Mouse (Mus musculus): ENCODE measurements at regions not wholly inside any gene's neighbourhood (a gene's known extent, or its start where the extent isn't known, plus 50 kb on each side); places are given as distances from the start of the nearest gene placed in this dataset.
"Not testable (repeated sequence)": the region's sequence is repeated elsewhere in the genome, so short reads cannot be mapped to it uniquely, and the experiment has no call there.

DNA sequence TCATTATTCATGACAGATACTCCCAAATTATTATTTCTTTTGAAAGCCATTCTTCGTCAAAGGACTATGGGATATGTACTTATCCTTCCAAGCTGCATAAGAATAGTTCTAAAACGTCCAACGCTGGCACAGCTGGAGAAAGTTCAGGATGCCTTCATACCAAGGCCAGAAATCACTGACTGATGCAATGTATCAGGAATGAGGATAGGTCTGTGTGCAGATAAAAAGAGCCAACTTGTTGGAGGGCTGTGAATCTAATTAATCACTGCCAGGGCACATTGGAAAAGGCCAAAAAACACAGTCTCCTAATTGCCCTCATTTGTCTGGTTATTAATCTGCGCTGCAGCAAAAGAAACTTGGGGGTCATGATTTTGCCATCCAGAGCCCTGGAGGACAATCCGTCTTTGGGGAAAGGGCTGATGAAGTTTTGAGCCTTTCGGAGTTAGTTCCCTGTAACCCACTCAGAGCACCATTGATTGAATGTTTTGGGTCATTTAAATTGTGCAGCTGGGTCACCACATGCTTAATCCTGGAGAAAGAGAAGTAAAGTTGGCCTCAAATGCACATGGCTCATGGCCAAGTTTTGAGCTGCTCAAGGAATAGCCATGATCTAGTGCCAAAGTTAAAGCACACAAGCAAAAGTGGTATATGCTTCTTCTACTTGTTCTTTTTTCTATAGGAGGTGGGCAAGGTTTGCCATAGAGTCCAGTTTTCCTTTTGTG lies 248.0 kb upstream of the Sfrp2 start:
- Histone ChIP-seq H3K9me3 (no peaks in the 10 kb centered on the region), H3K4me3 (no peak overlapping the region), H3K4me1 (replicated peaks) (no peaks in the 10 kb centered on the region), H3K36me3 (no peaks in the 10 kb centered on the region), H3K27ac (no peak overlapping the region), H3K27me3 (ENCODE audit: insufficient read depth, poor library complexity, severe bottlenecking) (no peaks in the 10 kb centered on the region)
- WGBS: 85% methylated on average over 6 of the region's 6 CpGs
- no peak for DNase-seq (ENCODE audit: low spot score)

DNA sequence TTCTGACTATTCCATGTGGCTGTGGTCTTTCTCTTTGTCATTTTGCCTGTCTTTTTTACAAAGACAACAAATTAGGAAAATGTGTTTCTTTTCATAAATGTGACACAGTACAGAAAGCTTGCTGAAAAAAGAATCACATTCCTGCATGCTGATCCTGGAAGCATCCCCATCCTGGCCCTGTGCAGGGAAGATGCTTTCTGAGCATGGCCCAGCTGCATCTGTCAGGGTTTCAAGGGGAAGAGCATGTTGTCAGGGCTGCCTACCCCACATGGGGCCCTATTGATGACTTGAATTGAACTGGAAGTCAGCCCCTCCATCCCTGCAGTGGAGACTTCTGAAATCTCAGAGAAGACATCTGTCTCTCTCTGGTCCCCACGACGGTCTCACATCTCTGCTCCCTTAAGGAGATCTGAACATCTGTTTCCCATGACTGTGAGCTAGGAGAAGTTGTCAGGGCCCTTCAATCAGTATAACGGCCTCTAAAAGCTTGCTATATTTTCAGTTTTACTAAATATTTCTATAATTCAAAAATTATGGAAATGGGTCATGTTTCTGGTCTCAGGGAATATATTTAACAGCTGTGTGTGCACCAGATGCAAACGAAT lies 235.8 kb upstream of the Sfrp2 start:
- H3K36me3 ChIP-seq: no peaks in the 10 kb centered on the region
- no peak overlapping the region for H3K4me3 ChIP-seq
- H3K27me3 ChIP-seq (ENCODE audit: insufficient read depth, poor library complexity, severe bottlenecking): no peaks in the 10 kb centered on the region
- 78% methylated on average over 4 of the region's 4 CpGs for WGBS
- H3K27ac ChIP-seq: no peak overlapping the region
- H3K9me3 ChIP-seq: no peaks in the 10 kb centered on the region
- H3K4me1 ChIP-seq (replicated peaks): no peaks in the 10 kb centered on the region
- DNase-seq (ENCODE audit: low spot score): no peak

DNA sequence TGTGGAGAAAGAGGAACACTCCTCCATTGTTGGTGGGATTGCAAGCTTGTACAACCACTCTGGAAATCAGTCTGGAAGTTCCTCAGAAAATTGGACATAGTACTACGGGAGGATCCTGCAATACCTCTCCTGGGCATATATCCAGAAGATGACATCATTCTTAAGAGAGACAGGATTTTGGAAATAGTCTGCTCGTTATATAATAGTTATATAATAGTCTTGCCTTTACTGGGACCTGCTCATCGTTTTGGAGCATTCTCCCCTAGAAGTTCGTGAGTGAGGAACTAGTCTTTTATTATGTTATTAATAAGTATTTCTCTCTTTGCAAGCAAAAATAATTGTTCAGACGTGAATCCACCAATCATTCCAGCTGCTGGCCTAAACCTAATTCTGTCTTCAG lies 229.5 kb upstream of the Sfrp2 start:
- not testable (repeated sequence) for H3K27ac ChIP-seq; DNase-seq (ENCODE audit: low spot score)
- WGBS: 87% methylated on average over 5 of the region's 5 CpGs

DNA sequence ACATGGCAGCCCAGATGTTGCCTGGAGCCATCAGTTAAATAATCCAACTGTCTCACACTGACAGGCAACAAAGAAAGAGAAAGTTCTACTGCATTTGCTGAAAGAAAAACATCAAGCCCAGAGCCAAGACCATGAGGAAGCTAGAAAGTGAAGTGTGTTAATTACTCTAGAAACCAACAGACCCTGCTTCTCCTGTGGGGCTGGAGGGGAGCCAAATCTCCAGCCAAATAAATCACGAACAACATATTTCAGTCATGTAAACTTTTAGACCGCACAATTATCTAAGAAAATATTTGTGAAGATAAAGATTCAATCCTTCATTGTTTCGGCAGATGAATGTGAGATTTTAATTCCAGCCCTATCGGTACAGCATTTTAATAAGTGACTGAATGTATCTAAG lies 228.9 kb upstream of the Sfrp2 start:
- WGBS: 86% methylated on average over 4 of the region's 4 CpGs
- Histone ChIP-seq H3K36me3 (no peaks in the 10 kb centered on the region), H3K9me3 (no peaks in the 10 kb centered on the region), H3K27me3 (ENCODE audit: insufficient read depth, poor library complexity, severe bottlenecking) (no peaks in the 10 kb centered on the region), H3K4me3 (no peak overlapping the region), H3K4me1 (replicated peaks) (no peaks in the 10 kb centered on the region), H3K27ac (no peak overlapping the region)
- no peak for DNase-seq (ENCODE audit: low spot score)

More for the DNA sequence above, 229.5 kb upstream of the Sfrp2 start:
- not testable (repeated sequence) for H3K36me3 ChIP-seq; H3K27me3 ChIP-seq (ENCODE audit: insufficient read depth, poor library complexity, severe bottlenecking); H3K4me1 ChIP-seq (replicated peaks); H3K4me3 ChIP-seq; H3K9me3 ChIP-seq

DNA sequence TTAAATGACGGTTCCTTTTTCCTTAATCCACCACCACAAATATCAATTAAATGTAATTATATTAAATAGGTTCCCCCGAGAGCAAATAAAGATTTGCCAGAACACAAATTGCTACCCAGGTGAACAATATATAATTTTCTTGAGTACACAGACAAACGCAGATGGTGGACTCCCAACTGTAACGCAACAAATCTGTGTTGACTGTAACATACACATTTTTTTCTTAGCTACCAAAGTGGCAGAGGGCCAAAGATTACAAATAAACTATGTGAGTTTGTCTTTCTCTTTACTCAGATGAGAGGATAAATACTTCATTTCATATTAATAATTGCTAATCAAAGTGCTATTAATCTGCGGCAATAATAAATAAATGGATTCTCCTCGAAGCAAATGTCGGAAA lies 228.4 kb upstream of the Sfrp2 start:
- H3K27me3 ChIP-seq (ENCODE audit: insufficient read depth, poor library complexity, severe bottlenecking): no peaks in the 10 kb centered on the region
- no peaks in the 10 kb centered on the region for H3K4me1 ChIP-seq (replicated peaks)
- no peak overlapping the region for H3K4me3 ChIP-seq
- 92% methylated on average over 7 of the region's 7 CpGs for WGBS
- H3K9me3 ChIP-seq: no peaks in the 10 kb centered on the region
- no peak for DNase-seq (ENCODE audit: low spot score)
- no peaks in the 10 kb centered on the region for H3K36me3 ChIP-seq
- H3K27ac ChIP-seq: no peak overlapping the region

DNA sequence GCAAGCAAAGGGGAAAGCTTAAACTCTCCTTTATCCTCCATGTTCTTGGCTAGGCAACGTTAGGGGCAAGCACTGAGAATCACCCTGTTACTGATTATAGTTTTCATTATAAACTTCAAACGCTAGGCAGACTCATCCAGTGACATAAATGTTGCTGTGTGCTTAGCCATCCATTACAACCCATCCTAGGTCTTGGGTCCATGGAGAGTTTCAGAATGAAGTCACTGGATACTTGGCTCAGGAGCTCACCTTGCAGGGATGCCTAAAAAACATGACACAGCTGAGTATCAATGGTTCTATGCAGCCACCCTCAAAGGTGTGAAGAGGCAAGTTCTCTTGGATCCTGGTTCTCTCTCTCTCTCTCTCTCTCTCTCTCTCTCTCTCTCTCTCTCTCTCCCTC lies 227.2 kb upstream of the Sfrp2 start:
- H3K9me3 ChIP-seq: no peaks in the 10 kb centered on the region
- WGBS: 83% methylated on average over 2 of the region's 2 CpGs
- no peaks in the 10 kb centered on the region for H3K4me1 ChIP-seq (replicated peaks)
- H3K4me3 ChIP-seq: no peak overlapping the region
- no peaks in the 10 kb centered on the region for H3K36me3 ChIP-seq
- no peaks in the 10 kb centered on the region for H3K27me3 ChIP-seq (ENCODE audit: insufficient read depth, poor library complexity, severe bottlenecking)
- H3K27ac ChIP-seq: no peak overlapping the region
- DNase-seq (ENCODE audit: low spot score): no peak

DNA sequence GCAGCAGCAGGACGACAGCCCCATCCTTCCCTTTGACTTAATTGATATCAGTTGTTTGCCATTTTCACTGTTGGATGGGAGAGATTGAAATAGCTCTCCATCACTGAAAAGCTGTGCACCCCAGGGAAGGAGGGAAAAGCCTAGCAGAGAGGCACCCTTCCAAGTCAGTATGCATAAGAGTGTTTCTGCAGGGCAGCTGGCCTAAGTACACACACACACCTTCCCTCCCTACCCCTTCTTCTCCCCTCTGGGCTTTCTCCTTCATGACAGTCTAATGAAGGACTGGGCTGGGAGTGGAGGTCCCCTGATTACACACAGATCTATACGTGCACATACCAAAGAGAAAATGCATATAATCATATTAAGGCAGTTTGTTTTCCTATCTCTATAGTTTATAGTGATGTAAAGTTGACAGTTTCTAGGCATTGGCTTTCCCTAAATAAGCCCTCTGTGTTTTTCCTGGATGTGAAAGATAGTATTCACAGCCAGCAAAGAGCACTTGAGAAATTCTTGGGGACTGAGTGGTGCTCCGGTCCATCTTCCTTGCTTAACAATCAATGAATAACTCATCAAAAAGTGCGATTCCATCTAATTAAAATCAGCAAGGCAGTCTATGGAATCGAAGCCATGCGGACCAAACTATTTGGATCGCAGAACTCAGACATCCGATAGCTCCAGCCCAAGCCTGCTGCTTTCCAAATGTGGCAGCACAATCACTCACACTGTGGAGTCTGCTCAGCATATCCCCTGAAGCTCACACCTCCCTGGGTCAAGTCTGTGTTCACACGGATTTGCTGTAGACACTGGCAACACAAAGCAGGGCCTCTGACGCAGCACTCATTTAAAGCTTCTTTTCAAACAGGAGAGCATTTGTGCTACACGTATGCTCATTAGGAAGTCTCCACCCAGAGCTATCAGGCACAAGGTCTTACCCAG lies 224.9 kb upstream of the Sfrp2 start:
- Histone ChIP-seq H3K27ac (no peak overlapping the region), H3K27me3 (ENCODE audit: insufficient read depth, poor library complexity, severe bottlenecking) (no peaks in the 10 kb centered on the region), H3K4me1 (replicated peaks) (no peaks in the 10 kb centered on the region), H3K36me3 (no peaks in the 10 kb centered on the region), H3K4me3 (no peak overlapping the region), H3K9me3 (no peaks in the 10 kb centered on the region)
- no peak for DNase-seq (ENCODE audit: low spot score)
- WGBS: 82% methylated on average over 11 of the region's 11 CpGs

DNA sequence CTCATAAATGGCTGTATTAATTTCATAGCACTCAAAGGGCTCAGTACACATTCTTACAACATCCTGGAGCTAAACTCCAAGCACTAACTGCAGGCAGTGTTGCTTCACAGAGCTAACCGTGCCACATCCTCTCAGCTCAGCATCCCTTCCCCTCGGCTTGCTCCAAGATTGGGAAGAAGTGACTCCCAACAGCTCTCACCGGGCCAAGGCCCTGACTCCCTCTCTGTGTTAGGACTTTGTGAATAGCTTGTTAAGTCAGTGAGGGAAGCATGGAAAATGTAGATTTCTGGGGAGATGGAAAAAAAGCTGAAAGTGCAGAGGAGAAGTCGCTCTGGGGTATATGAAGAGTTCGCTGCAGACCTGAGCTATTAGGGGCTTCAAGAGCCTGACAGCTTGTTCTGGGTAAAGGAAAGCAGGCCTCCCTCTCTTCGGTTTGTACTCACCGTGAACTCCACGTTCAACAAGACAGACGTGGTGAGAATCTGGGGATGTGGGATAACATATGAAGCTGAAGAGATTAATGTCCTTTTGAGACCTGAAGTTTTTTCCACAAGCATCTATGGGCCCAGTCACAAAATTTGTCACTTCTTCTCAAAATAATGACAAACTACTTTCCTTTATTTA lies 213.5 kb upstream of the Sfrp2 start:
- Histone ChIP-seq H3K4me1 (replicated peaks) (0 out of 2 replicates have a peak, but pooled peaks cover 4% of the 10 kb centered on the region), H3K27me3 (ENCODE audit: insufficient read depth, poor library complexity, severe bottlenecking) (no peaks in the 10 kb centered on the region), H3K4me3 (no peak overlapping the region), H3K9me3 (no peaks in the 10 kb centered on the region), H3K36me3 (no peaks in the 10 kb centered on the region), H3K27ac (no peak overlapping the region)
- WGBS: 91% methylated on average over 9 of the region's 9 CpGs
- no peak for DNase-seq (ENCODE audit: low spot score)

DNA sequence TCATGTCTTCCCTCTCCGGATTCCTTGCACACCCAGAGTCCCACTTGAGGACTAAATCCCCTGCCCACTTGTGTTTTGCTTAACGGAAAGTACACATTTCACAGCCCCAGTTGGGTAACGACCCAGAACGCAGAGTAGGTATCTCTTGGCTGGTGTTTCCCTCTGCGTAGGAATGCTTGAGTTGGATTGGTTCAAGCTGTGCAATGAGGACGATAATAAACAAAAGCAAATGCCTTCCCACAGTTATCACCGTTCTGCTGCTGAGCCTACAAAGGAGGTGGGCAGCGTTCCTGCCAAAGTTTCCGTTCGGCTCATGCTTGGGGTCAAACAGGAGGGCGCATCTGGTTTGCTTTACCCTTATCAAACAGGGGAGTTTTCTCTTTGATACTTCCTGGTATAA lies 212.3 kb upstream of the Sfrp2 start:
- 70% methylated on average over 11 of the region's 11 CpGs for WGBS
- Histone ChIP-seq H3K36me3 (no peaks in the 10 kb centered on the region), H3K9me3 (no peaks in the 10 kb centered on the region), H3K4me1 (replicated peaks) (0 out of 2 replicates have a peak, but pooled peaks cover 4% of the 10 kb centered on the region), H3K27me3 (ENCODE audit: insufficient read depth, poor library complexity, severe bottlenecking) (no peaks in the 10 kb centered on the region), H3K27ac (no peak overlapping the region), H3K4me3 (no peak overlapping the region)
- no peak for DNase-seq (ENCODE audit: low spot score)

DNA sequence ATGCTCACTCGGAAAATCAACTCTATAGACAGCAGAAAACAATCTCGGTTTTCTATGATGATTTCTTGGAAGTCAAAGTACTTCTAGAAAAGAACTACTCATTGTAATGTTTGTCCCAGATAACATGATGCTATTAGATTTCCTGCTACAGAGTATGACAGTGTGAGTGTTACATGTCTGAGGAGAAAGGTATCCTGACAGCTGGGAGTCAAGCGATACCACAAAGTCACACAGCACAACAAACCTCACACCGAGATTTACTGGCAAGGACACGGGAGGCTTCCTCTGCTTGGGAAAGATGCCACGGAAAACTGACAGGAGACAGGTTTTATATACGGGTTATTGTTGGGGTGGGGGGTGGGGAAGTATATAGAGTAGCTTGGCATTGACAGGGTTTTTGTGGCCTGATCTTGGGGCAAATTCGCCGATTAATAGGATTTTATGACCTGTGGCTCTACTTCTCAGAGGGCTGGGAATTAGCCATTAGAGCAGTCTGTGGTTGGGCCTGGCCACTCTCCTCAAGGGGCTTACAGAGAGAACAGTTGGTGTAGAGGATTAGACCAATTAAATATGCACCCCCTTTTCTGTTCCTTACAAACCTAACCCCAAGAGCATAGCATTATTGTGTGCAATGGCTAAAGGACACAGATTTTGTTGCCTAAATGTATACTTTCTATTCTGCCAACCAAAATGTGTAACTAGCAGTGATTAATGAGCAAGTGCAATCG lies 209.2 kb upstream of the Sfrp2 start:
- no peak for DNase-seq (ENCODE audit: low spot score)
- Histone ChIP-seq H3K9me3 (no peaks in the 10 kb centered on the region), H3K4me3 (no peak overlapping the region), H3K27me3 (ENCODE audit: insufficient read depth, poor library complexity, severe bottlenecking) (no peaks in the 10 kb centered on the region), H3K4me1 (replicated peaks) (peaks cover 4% of the 10 kb centered on the region; the same call in 1 of the 2 replicates), H3K27ac (no peak overlapping the region), H3K36me3 (no peaks in the 10 kb centered on the region)
- WGBS: 91% methylated on average over 10 of the region's 10 CpGs

DNA sequence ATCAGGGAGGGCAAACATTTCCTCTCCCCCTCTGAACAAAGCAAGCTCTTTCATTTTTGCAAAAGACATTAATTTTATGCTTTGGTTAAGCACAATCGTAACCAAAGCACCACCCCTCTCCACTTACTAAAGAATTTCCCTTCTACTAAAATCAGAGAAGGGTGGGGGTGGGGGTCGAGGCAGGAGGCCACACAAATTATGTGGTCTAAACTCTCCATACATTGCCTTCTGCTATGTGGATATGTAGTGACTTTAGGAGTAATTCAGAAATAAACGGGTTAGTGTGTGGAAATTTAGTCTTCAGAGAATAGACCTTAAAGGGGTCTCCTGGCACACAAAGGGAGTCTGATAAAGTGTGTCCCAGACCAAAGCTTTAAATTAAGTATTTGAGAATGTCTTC lies 204.1 kb upstream of the Sfrp2 start:
- H3K4me3 ChIP-seq: no peak overlapping the region
- 88% methylated on average over 3 of the region's 3 CpGs for WGBS
- H3K9me3 ChIP-seq: no peaks in the 10 kb centered on the region
- no peak for DNase-seq (ENCODE audit: low spot score)
- H3K36me3 ChIP-seq: no peaks in the 10 kb centered on the region
- H3K27ac ChIP-seq: no peak overlapping the region
- no peaks in the 10 kb centered on the region for H3K27me3 ChIP-seq (ENCODE audit: insufficient read depth, poor library complexity, severe bottlenecking)
- no peaks in the 10 kb centered on the region; the same call in 1 of the 2 replicates for H3K4me1 ChIP-seq (replicated peaks)

DNA sequence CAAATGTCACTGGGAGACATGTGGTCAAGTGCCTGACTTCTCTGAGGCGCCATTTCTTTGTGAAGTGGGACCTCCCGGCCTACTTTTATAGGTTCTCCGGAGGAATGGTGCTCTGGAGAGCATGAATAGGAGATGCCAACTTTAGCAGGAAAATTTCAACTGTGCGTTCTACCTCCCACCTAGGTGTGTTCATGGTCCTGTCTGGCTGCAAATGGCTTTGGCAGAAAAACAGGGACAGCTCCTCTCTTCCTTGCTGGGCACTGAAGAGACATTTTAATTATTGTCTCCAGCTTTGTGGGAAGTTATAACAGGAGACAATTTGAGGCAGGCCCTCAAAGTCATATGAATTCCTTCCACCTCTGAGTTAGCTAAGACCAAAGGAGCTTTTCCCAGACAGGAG lies 190.6 kb upstream of the Sfrp2 start:
- DNase-seq (ENCODE audit: low spot score): no peak
- H3K27ac ChIP-seq: no peak overlapping the region
- peaks cover 3% of the 10 kb centered on the region for H3K4me1 ChIP-seq (replicated peaks)
- H3K36me3 ChIP-seq: no peaks in the 10 kb centered on the region
- H3K9me3 ChIP-seq: no peaks in the 10 kb centered on the region
- peaks cover 40% of the 10 kb centered on the region for H3K27me3 ChIP-seq (ENCODE audit: insufficient read depth, poor library complexity, severe bottlenecking)
- 96% methylated on average over 4 of the region's 4 CpGs for WGBS
- no peak overlapping the region for H3K4me3 ChIP-seq

All from hindbrain, embryonic 10.5 days (tissue).